Mouse (Mus musculus) limb, embryonic 10.5 days (tissue): ENCODE data around the gene Tnip3. TPM values are rescaled to one million over a fixed set of nuclear protein-coding genes. Genes with fewer than 3 reads are reported as not detected.

Experiments used
- DNase-seq: peaks from one replicate; pipeline ENCODE4 v3.0.0-alpha.2; 2017; ENCODE audit warnings: low spot score
- H3K27ac ChIP-seq: fragments of 300-500 bp; sonication (generic); 2 replicates; pipeline ENCODE4 v1.5.1; 2016; ENCODE audit warnings: mild to moderate bottlenecking
- H3K27me3 ChIP-seq: fragments of 300-500 bp; sonication (generic); 2 replicates; pipeline ENCODE4 v1.6.1; 2016; ENCODE audit warnings: low read depth, mild to moderate bottlenecking; ENCODE audit not compliant: poor library complexity, severe bottlenecking
- H3K36me3 ChIP-seq: fragments of 300-500 bp; sonication (generic); 2 replicates; pipeline ENCODE4 v1.6.1; 2016; ENCODE audit warnings: mild to moderate bottlenecking, moderate library complexity
- H3K4me1 ChIP-seq: fragments of 300-500 bp; sonication (generic); 2 replicates; pipeline ENCODE4 v1.6.1; 2016
- H3K4me3 ChIP-seq: fragments of 300-500 bp; sonication (generic); 2 replicates; pipeline ENCODE4 v1.5.1; 2016; ENCODE audit warnings: mild to moderate bottlenecking, moderate library complexity
- H3K9me3 ChIP-seq: fragments of 300-500 bp; sonication (generic); replicated peaks from 2 replicates; pipeline ENCODE4 v1.6.1; 2016; ENCODE audit warnings: mild to moderate bottlenecking
- WGBS: fragments of 180-500 bp; shearing (Covaris S2); methylation state at CpG from one replicate; pipeline ENCODE4 v1.1.7; 2016; 5-methylcytosine and 5-hydroxymethylcytosine counted together
- polyA plus RNA-seq: library from polyadenylated mRNA; unstranded; fragments of >200 nt; fragmentation: Nextera tagmentation; extraction: Ambion mirVana; gene quantifications from 2 replicates; pipeline ENCODE4 v1.2.1, GENCODE M21; 2016

Tnip3 gene
- polyA plus RNA-seq, 1 experiment from 2014 or later = not detected

DNA sequence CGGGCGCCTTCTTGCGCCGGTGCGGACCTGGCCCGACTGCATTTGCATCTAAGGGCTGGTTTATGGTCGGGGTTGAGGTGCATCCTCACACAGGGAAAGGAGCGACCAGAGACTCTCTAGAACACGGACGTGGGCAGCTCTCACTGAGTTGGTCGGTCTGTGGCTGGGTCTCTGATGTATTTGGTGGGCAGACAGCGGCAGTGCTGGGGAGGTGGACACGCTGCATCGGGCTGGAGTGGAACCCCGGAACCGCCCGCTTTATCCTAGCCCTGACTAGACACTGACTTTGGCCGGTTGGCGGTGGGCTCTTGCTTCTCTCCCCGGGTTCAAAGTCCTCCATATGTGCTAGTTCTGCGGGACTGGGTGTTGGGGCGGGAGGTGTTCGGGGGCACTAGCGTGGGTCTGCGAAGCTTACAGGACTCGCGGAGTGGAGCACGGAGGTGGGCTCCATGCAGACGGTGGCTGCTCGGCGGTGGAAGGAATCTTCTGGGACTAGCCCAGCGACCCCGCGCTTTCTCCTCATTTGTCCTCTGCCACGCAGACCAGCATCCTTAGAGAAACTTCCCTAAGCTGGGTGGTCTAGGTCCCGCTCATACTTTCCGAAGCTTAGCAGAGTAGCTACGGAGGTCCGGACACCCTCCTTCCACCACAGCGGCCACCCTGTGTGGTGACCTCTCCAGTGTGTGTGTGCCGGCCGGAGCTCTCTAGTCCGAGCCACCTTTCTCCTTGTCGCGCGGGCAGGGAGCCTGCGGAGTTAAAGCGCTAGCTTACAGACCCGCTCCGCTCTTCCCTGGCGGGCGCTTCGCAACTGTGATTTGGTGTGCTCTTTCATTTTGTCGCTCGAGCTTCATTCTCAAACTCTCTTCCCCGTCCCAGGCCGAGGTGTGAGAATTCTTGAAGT lies 147.3 kb downstream of the Tnip3 start:
- H3K27ac ChIP-seq = peak overlapping the region; percentile 80
- H3K4me3 ChIP-seq = peak overlapping the region; percentile 62
- WGBS = under 1% methylated on average over 57 of the region's 57 CpGs
- no peaks in the 10 kb centered on the region for H3K9me3 ChIP-seq
- DNase-seq = peak; percentile 68
- H3K36me3 ChIP-seq = no peaks in the 10 kb centered on the region
- peaks cover 36% of the 10 kb centered on the region for H3K4me1 ChIP-seq
- H3K27me3 ChIP-seq = peaks cover 40% of the 10 kb centered on the region

Other genes starting within 250 kb of the Tnip3 start
- 0.20 and 0.31 TPM in 2 replicates for gene C130060K24Rik, start 144.2 kb upstream of the Tnip3 start, polyA plus RNA-seq
- gene Ndnf, start 146.3 kb downstream of the Tnip3 start, polyA plus RNA-seq = 3.6 and 4.4 TPM in 2 replicates